Mouse (Mus musculus) kidney, adult 2 months (tissue): Measurements from ENCODE around the gene Cyp4f37.

Source experiments
- CTCF ChIP-seq: fragments of 200-500 bp; conservative IDR thresholded peaks from 2 replicates; pipeline ENCODE4 v1.5.1; 2011; ENCODE audit warnings: low read depth, mild to moderate bottlenecking, control low read depth, low read length, moderate library complexity, mixed read lengths; ENCODE audit not compliant: insufficient read depth, insufficient read length
- POLR2A ChIP-seq: fragments of 200-500 bp; IDR thresholded peaks from one replicate; pipeline ENCODE4 v1.6.1; 2011; ENCODE audit warnings: low read depth, low read length, control low read depth

GRCm38 (mm10) chr17:32577496-32578186 is 43.5 kb upstream of the Cyp4f37 start:
- TF ChIP-seq POLR2A (no peak), CTCF (no peak)
